Mouse (Mus musculus) heart, adult 11 months (tissue): Measurements from ENCODE around the gene Arntl.

Experiments
- DNase-seq: peaks from one replicate; pipeline ENCODE4 v3.0.0; 2022

Arntl gene

GRCm38 (mm10) chr7:113206644-113207470 is at the start of gene Arntl:
Gene Arntl (plus strand): TSS chr7:113207465.
- peak; percentile 100 for DNase-seq

GRCm38 (mm10) chr7:113161077-113161698 is 46.1 kb upstream of the Arntl start:
- no peak for DNase-seq

- peak; percentile 93 for DNase-seq
These were observed 42.5 kb upstream of the Arntl start for GRCm38 (mm10) chr7:113164719-113165118.

- peak; percentile 94 for DNase-seq
These were observed 40.2 kb upstream of the Arntl start for GRCm38 (mm10) chr7:113167092-113167491.

GRCm38 (mm10) chr7:113168609-113169008 is 38.7 kb upstream of the Arntl start:
- no peak for DNase-seq

- DNase-seq: peak; percentile 97
These were observed 34.8 kb upstream of the Arntl start for GRCm38 (mm10) chr7:113172425-113172824.

GRCm38 (mm10) chr7:113175481-113175880 is 31.8 kb upstream of the Arntl start:
- DNase-seq: no peak

- no peak for DNase-seq
These were observed 29.2 kb upstream of the Arntl start for GRCm38 (mm10) chr7:113178073-113178472.

- no peak for DNase-seq
These were observed 23.5 kb upstream of the Arntl start for GRCm38 (mm10) chr7:113183787-113184186.

GRCm38 (mm10) chr7:113185056-113185455 is 22.2 kb upstream of the Arntl start:
- DNase-seq: no peak

- DNase-seq: peak; percentile 97
These were observed 21.0 kb upstream of the Arntl start for GRCm38 (mm10) chr7:113186041-113186800.

- no peak for DNase-seq
These were observed 19.2 kb upstream of the Arntl start for GRCm38 (mm10) chr7:113188091-113188490.

- peak; percentile 74 for DNase-seq
These were observed 18.7 kb upstream of the Arntl start for GRCm38 (mm10) chr7:113188566-113188965.

GRCm38 (mm10) chr7:113191787-113192186 is 15.5 kb upstream of the Arntl start:
- peak; percentile 10 for DNase-seq

- peak; percentile 86 for DNase-seq
These were observed 14.4 kb upstream of the Arntl start for GRCm38 (mm10) chr7:113192714-113193365.

- peak; percentile 66 for DNase-seq
These were observed 13.4 kb upstream of the Arntl start for GRCm38 (mm10) chr7:113193872-113194271.

- DNase-seq: peak; percentile 53
These were observed 12.0 kb upstream of the Arntl start for GRCm38 (mm10) chr7:113195271-113195670.

- DNase-seq: no peak
These were observed 11.1 kb upstream of the Arntl start for GRCm38 (mm10) chr7:113196171-113196570.

- DNase-seq: peak; percentile 94
These were observed 10.0 kb upstream of the Arntl start for GRCm38 (mm10) chr7:113197161-113197775.

GRCm38 (mm10) chr7:113201584-113201983 is 5.7 kb upstream of the Arntl start:
- DNase-seq: peak; percentile 87

GRCm38 (mm10) chr7:113207471-113208387 is 464 bp downstream of the Arntl start:
- DNase-seq: peak; percentile 98
